Mouse (Mus musculus): Measurements from ENCODE around the gene Gm13279. TPM values are rescaled to one million over a fixed set of nuclear protein-coding genes. Genes with fewer than 3 reads are reported as not detected.
"Not testable (repeated sequence)": the region's sequence is repeated elsewhere in the genome, so short reads cannot be mapped to it uniquely, and the experiment has no call there.

The Gm13279 gene
- not detected in 2 replicates for polyA plus RNA-seq (2016; fragmentation: Nextera tagmentation; extraction: Ambion mirVana)

DNA sequence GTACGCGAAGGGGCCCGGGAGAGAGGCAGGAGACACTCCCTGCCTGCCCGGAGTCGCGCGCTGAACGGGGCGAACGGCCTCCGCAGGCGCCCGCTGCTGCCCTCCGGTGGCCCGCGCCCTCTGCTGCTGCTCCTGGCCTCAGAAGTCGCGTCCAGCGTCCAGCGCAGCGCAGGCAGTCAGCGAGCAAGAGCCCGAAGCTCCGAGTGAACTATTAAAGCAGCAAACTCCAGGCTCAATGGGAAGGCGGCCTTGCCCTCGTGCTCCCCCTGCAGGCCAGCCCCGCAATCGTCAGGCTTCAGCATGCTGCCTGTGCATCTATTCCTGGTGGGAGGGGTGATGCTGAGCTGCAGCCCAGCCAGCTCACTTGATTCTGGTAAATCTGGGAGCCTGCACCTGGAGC, at the start of gene Gm13279:
Gm13279 (plus strand) TSS at position 301 of the 400 bp plus-strand sequence.
- not testable (repeated sequence) for H3K27me3 ChIP-seq (ENCODE audit: insufficient read depth, poor library complexity, severe bottlenecking); H3K9me3 ChIP-seq; H3K4me3 ChIP-seq; H3K36me3 ChIP-seq; H3K27ac ChIP-seq; H3K4me1 ChIP-seq (replicated peaks); DNase-seq (ENCODE audit: low spot score)
- no CpG with 5 or more reads among the region's 28 CpGs for WGBS

DNA sequence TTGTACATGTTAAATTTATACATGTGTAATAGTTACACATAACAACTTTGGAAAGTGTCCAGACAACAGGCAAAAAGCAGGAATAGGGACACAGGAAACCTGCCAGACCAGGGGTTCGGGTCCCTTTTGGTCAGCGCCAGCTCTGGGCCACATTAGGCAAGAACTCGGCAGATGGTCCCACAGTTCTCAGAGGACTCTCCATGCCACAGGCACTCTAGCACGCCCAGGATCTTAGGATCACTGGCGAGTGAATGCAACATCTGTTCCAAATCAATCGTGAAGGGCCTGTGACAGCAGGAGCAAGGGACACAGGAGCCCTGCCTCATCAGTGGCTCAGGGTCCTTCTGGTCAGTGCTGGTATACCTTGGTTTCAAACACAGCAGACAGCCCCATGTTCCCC, 47.3 kb upstream of the Gm13279 start:
- no peak for DNase-seq (ENCODE audit: low spot score)
- H3K27me3 ChIP-seq (ENCODE audit: insufficient read depth, poor library complexity, severe bottlenecking), result no peaks in the 10 kb centered on the region

DNA sequence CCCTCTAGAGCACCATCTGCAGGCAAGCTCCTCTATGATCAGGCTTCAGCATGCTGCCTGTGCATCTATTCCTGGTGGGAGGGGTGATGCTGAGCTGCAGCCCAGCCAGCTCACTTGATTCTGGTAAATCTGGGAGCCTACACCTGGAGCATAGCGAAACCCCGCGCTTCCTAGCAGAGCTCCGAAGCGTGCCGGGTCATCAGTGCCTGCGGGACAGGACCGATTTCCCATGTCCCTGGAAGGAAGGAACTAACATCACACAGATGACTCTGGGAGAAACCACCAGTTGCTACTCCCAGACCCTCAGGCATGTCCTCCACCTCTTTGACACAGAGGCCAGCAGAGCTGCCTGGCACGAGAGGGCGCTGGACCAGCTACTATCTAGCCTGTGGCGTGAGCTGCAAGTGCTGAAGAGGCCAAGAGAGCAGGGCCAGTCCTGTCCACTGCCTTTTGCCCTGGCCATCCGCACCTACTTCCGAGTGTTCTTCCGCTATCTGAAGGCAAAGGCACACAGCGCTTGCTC, 42.3 kb upstream of the Gm13279 start, which contains the start of gene Gm13271:
Gm13271 (plus strand) TSS at position 51 of the 523 bp plus-strand sequence.
- H3K4me1 ChIP-seq (replicated peaks); H3K36me3 ChIP-seq; H3K27me3 ChIP-seq (ENCODE audit: insufficient read depth, poor library complexity, severe bottlenecking); H3K4me3 ChIP-seq; DNase-seq (ENCODE audit: low spot score); H3K27ac ChIP-seq; H3K9me3 ChIP-seq: not testable (repeated sequence)
- WGBS, result 75% methylated on average over 15 of the region's 15 CpGs

More for the DNA sequence above, 47.3 kb upstream of the Gm13279 start:
- Histone ChIP-seq H3K4me3 (no peak overlapping the region), H3K36me3 (no peaks in the 10 kb centered on the region), H3K4me1 (replicated peaks) (no peaks in the 10 kb centered on the region), H3K27ac (no peak overlapping the region), H3K9me3 (no peaks in the 10 kb centered on the region)
- WGBS, result 63% methylated on average over 6 of the region's 6 CpGs

DNA sequence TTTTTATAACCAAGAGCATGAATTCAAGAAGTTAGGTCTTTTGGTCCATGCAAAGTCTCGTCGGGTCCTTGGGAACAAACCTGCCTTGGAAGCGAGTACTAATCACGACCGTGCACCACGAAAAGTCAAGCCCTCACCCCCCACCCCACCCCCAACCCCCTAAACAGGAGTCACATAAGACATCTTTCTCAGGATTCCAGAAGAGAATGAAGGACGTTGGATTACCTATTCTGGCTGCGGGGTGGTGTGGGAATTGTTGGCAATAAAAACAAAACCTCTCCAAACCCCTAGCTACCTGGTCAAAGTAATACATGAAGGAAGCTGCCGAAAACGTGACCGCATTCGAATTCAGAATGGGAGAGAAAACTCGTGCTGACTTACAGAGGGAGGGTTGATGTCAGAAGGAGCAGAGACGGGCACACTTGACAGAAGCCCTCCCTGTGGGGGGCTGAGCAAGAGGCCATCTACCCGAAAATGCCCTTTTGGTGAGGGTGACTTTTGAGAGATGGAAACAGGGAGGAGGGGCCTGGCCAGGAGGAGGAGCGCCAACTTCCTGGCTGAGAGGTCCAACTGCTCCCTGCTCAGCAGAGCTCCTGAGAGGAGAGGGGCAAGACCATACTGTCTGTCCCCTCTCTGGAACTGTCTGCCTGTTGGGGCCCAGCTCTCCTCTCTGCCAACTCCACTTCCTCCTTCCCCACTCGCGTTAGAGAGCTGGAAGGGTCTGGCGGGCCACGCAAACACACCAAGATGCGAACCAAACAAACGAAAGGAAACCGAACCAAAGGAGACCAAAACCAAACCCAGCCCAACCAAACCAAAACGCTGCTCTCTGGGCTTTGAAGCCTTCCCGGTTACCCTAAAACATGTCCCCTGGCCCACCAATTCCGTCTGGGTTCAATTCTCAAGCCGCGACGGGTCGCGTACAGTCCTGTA, 40.4 kb upstream of the Gm13279 start:
- not testable (repeated sequence) for H3K36me3 ChIP-seq; H3K27me3 ChIP-seq (ENCODE audit: insufficient read depth, poor library complexity, severe bottlenecking); H3K4me1 ChIP-seq (replicated peaks); H3K9me3 ChIP-seq
- Histone ChIP-seq H3K27ac (peak overlapping the region; percentile 90), H3K4me3 (peak overlapping the region; percentile 60)
- WGBS, result 13% methylated on average over 29 of the region's 31 CpGs
- DNase-seq (ENCODE audit: low spot score), result peak; percentile 60

DNA sequence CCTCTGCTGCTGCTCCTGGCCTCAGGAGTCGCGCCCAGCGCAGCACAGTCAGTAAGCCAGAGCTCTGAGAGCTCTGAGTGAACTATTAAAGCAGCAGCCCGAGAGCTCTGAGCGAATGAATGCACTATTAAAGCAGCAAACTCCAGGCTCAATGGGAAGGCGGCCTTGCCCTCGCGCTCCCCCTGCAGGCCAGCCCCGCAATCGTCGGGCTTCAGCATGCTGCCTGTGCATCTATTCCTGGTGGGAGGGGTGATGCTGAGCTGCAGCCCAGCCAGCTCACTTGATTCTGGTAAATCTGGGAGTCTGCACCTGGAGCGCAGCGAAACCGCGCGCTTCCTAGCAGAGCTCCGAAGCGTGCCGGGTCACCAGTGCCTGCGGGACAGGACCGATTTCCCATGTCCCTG, 39.6 kb upstream of the Gm13279 start:
- peak; percentile 88 for DNase-seq (ENCODE audit: low spot score)
- not testable (repeated sequence) for H3K4me1 ChIP-seq (replicated peaks); H3K9me3 ChIP-seq; H3K36me3 ChIP-seq; H3K27me3 ChIP-seq (ENCODE audit: insufficient read depth, poor library complexity, severe bottlenecking)
- WGBS, result under 1% methylated on average over 21 of the region's 21 CpGs
- peak overlapping the region; percentile 90 for H3K27ac ChIP-seq
- H3K4me3 ChIP-seq, result peak overlapping the region; percentile 60

DNA sequence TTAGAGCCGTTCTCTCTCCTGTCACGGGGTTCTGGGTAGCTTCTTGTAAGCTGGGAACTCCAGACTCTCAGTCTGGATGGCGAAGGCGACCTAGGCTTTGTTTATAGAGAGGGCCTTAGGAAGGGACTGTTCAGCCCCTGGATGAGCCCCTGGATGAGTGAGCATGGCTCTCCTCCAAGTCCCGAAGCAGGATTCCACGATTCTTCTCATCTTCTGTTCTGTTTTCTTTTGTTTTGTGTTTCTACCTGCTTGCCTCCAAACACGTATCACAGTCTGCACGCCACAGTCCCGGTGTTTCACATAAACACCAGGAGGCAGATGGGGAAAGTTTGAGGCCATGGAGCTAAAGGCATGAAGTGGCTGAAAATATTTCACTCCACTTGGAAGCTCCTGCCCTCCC, 38.4 kb upstream of the Gm13279 start:
- 89% methylated on average over 9 of the region's 9 CpGs for WGBS
- H3K4me1 ChIP-seq (replicated peaks); DNase-seq (ENCODE audit: low spot score); H3K4me3 ChIP-seq; H3K9me3 ChIP-seq; H3K27ac ChIP-seq; H3K36me3 ChIP-seq; H3K27me3 ChIP-seq (ENCODE audit: insufficient read depth, poor library complexity, severe bottlenecking): not testable (repeated sequence)

DNA sequence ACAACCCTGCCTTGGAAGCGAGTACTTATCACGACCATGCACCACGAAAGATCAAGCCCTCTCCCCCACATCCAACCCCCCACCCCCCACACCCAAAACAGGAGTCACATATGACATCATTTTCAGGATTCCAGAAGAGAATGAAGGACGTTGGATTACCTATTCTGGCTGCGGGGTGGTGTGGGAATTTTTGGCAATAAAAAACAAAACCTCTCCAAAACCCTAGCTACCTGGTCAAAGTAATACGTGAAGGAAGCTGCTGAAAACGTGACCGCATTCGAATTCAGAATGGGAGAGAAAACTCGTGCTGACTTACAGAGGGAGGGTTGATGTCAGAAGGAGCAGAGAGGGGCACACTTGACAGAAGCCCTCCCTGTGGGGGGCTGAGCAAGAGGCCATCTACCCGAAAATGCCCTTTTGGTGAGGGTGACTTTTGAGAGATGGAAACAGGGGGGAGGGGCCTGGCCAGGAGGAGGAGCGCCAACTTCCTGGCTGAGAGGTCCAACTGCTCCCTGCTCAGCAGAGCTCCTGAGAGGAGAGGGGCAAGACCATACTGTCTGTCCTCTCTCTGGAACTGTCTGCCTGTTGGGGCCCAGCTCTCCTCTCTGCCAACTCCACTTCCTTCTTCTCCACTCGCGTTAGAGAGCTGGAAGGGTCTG, 37.5 kb upstream of the Gm13279 start, which contains the start of gene Gm13283:
Gm13283 (plus strand) TSS at position 510 of the 659 bp plus-strand sequence.
- not testable (repeated sequence) for H3K27me3 ChIP-seq (ENCODE audit: insufficient read depth, poor library complexity, severe bottlenecking); DNase-seq (ENCODE audit: low spot score); H3K36me3 ChIP-seq; H3K9me3 ChIP-seq; H3K27ac ChIP-seq; H3K4me1 ChIP-seq (replicated peaks)
- WGBS, result 22% methylated on average over 11 of the region's 14 CpGs
- H3K4me3 ChIP-seq, result peak within 1 kb of the TSS; percentile 43

DNA sequence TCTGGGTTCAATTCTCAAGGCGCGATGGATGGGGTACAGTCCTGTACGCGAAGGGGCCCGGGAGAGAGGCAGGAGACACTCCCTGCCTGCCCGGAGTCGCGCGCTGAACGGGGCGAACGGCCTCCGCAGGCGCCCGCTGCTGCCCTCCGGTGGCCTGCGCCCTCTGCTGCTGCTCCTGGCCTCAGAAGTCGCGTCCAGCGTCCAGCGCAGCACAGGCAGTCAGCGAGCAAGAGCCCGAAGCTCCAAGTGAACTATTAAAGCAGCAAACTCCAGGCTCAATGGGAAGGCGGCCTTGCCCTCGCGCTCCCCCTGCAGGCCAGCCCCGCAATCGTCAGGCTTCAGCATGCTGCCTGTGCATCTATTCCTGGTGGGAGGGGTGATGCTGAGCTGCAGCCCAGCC, 36.8 kb upstream of the Gm13279 start:
- not testable (repeated sequence) for H3K27me3 ChIP-seq (ENCODE audit: insufficient read depth, poor library complexity, severe bottlenecking); H3K36me3 ChIP-seq; H3K4me1 ChIP-seq (replicated peaks); H3K9me3 ChIP-seq; H3K27ac ChIP-seq
- H3K4me3 ChIP-seq, result peak overlapping the region; percentile 43
- DNase-seq (ENCODE audit: low spot score), result peak; percentile 75
- WGBS, result under 1% methylated on average over 28 of the region's 28 CpGs

DNA sequence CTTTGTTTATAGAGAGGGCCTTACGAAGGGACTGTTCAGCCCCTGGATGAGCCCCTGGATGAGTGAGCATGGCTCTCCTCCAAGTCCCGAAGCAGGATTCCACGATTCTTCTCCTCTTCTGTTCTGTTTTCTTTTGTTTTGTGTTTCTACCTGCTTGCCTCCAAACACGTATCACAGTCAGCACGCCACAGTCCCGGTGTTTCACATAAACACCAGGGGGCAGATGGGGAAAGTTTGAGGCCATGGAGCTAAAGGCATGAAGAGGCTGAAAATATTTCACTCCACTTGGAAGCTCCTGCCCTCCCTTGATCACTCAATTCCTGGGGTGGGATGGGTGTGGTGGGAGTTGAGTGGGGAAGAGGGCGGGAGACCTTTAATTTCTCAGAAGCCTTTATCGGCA, 35.4 kb upstream of the Gm13279 start:
- not testable (repeated sequence) for H3K27ac ChIP-seq; H3K4me3 ChIP-seq; DNase-seq (ENCODE audit: low spot score); H3K36me3 ChIP-seq; H3K9me3 ChIP-seq; H3K4me1 ChIP-seq (replicated peaks); H3K27me3 ChIP-seq (ENCODE audit: insufficient read depth, poor library complexity, severe bottlenecking)
- 78% methylated on average over 6 of the region's 8 CpGs for WGBS

DNA sequence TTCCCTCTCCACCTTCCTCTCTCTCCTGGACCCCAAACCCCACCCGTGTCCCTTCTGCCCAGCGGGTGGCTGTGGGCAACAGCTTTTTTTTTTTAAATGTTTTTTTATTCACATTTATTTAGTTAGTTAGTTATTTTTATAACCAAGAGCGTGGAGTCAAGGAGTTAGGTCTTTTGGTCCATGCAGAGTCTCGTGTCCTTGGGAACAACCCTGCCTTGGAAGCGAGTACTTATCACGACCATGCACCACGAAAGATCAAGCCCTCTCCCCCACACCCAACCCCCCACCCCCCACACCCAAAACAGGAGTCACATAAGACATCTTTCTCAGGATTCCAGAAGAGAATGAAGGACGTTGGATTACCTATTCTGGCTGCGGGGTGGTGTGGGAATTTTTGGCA, 34.9 kb upstream of the Gm13279 start:
- H3K4me3 ChIP-seq; H3K27me3 ChIP-seq (ENCODE audit: insufficient read depth, poor library complexity, severe bottlenecking); DNase-seq (ENCODE audit: low spot score); H3K4me1 ChIP-seq (replicated peaks); H3K27ac ChIP-seq; H3K36me3 ChIP-seq; H3K9me3 ChIP-seq: not testable (repeated sequence)
- WGBS, result 54% methylated on average over 9 of the region's 9 CpGs

DNA sequence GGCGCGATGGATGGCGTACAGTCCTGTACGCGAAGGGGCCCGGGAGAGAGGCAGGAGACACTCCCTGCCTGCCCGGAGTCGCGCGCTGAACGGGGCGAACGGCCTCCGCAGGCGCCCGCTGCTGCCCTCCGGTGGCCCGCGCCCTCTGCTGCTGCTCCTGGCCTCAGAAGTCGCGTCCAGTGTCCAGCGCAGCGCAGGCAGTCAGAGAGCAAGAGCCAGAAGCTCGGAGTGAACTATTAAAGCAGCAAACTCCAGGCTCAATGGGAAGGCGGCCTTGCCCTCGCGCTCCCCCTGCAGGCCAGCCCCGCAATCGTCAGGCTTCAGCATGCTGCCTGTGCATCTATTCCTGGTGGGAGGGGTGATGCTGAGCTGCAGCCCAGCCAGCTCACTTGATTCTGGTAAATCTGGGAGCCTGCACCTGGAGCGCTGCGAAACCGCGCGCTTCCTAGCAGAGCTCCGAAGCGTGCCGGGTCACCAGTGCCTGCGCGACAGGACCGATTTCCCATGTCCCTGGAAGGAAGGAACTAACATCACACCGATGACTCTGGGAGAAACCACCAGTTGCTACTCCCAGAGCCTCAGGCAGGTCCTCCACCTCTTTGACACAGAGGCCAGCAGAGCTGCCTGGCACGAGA, 33.7 kb upstream of the Gm13279 start:
- not testable (repeated sequence) for H3K27ac ChIP-seq; H3K9me3 ChIP-seq; H3K4me1 ChIP-seq (replicated peaks); H3K27me3 ChIP-seq (ENCODE audit: insufficient read depth, poor library complexity, severe bottlenecking); H3K36me3 ChIP-seq
- DNase-seq (ENCODE audit: low spot score), result peak; percentile 79
- 2% methylated on average over 42 of the region's 42 CpGs for WGBS
- peak overlapping the region; percentile 40 for H3K4me3 ChIP-seq

DNA sequence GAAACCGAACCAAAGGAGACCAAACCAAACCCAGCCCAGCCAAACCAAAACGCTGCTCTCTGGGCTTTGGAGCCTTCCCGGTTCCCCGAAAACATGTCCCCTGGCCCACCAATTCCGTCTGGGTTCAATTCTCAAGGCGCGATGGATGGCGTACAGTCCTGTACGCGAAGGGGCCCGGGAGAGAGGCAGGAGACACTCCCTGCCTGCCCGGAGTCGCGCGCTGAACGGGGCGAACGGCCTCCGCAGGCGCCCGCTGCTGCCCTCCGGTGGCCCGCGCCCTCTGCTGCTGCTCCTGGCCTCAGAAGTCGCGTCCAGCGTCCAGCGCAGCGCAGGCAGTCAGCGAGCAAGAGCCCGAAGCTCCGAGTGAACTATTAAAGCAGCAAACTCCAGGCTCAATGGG, 23.7 kb upstream of the Gm13279 start, which contains the start of gene Gm13290:
Gm13290 (plus strand) TSS at position 301 of the 400 bp plus-strand sequence.
- H3K4me3 ChIP-seq; H3K9me3 ChIP-seq; H3K27me3 ChIP-seq (ENCODE audit: insufficient read depth, poor library complexity, severe bottlenecking); H3K4me1 ChIP-seq (replicated peaks); H3K36me3 ChIP-seq; DNase-seq (ENCODE audit: low spot score); H3K27ac ChIP-seq: not testable (repeated sequence)
- WGBS, result no CpG with 5 or more reads among the region's 32 CpGs

DNA sequence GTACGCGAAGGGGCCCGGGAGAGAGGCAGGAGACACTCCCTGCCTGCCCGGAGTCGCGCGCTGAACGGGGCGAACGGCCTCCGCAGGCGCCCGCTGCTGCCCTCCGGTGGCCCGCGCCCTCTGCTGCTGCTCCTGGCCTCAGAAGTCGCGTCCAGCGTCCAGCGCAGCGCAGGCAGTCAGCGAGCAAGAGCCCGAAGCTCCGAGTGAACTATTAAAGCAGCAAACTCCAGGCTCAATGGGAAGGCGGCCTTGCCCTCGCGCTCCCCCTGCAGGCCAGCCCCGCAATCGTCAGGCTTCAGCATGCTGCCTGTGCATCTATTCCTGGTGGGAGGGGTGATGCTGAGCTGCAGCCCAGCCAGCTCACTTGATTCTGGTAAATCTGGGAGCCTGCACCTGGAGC, 20.6 kb upstream of the Gm13279 start, which contains the start of gene Gm13289:
Gm13289 (plus strand) TSS at position 301 of the 400 bp plus-strand sequence.
- whole genome bisulfite sequencing, result no CpG with 5 or more reads among the region's 29 CpGs
- not testable (repeated sequence) for H3K27me3 ChIP-seq (ENCODE audit: insufficient read depth, poor library complexity, severe bottlenecking); H3K4me3 ChIP-seq

More for the DNA sequence above, 20.6 kb upstream of the Gm13279 start, which contains the start of gene Gm13289:
- not testable (repeated sequence) for H3K9me3 ChIP-seq; H3K36me3 ChIP-seq; H3K4me1 ChIP-seq (replicated peaks); H3K27ac ChIP-seq; DNase-seq (ENCODE audit: low spot score)
